8 mouse cellular contexts compared by ENCODE assay signal in the genomic region with DNA sequence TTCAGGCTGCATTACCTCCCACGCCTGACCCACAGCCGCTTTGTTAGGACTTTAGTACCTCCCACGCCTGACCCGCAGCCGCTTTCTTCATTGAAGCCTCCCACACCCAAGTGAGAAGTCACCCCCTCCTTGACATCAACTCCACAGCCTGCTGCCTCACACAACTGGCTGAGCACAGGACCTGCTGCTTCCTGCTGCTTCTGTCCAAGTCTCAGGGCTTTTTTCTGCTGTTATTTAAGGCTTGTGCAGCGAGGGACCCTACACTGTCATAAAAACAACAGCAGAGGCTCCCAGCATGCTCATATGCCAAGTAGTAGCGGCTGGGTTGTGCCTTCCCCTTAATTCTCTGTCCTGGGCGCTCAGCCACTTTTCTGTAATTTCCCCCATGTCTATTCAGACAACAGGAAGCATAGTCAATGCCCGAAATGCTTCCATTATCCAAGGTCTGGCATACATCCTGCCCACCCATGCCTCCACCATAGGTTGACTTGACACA. TPM values are rescaled to one million over a fixed set of nuclear protein-coding genes. Genes with fewer than 3 reads are reported as not detected.
DNase-seq lines count a peak whose midpoint lies in the region; ATAC-seq and TF ChIP-seq lines count a peak whose summit lies in the region.
"Had no signal": no experiment of that assay in that cellular context is flagged by ENCODE, and none has a peak within 500 bp of the region (broad histone marks: within the 10 kb centered on the region; RNA-seq: fewer than 3 reads in every experiment).

No protein-coding gene starts in this region.

- ATAC-seq in limb, embryonic 13.5 days (ENCODE audit: low FRiP score, low read depth), result no peak
- no peak for ATAC-seq in embryonic facial prominence, embryonic 14.5 days (ENCODE audit: low read depth)
- peak; percentile 42 for ATAC-seq in heart, postnatal 0 days (ENCODE audit: insufficient read depth, low read depth)

- TF ChIP-seq EP300 in heart, postnatal 0 days (IDR thresholded peaks at IDR 0.05; ENCODE audit: low read depth), result 0 out of 2 replicates have a peak, but pooled peaks have one; percentile 16

- no peaks in the 10 kb centered on the region for H3K4me1 ChIP-seq in limb, embryonic 13.5 days
- H3K4me1 ChIP-seq in limb, embryonic 10.5 days, result 0 out of 2 replicates have a peak, but pooled peaks cover 2% of the 10 kb centered on the region
- no peaks in the 10 kb centered on the region for H3K4me1 ChIP-seq in embryonic facial prominence, embryonic 14.5 days (ENCODE audit: control insufficient read depth, insufficient read depth, low read length)
- H3K4me1 ChIP-seq in heart, postnatal 0 days (ENCODE audit: control insufficient read depth, insufficient read depth), result no peaks in the 10 kb centered on the region

- H3K27ac ChIP-seq in limb, embryonic 13.5 days, result peak overlapping the region; percentile 17; the same call in 1 of the 2 replicates
- no peak overlapping the region for H3K27ac ChIP-seq in limb, embryonic 10.5 days
- 0 out of 2 replicates have a peak overlapping the region, but pooled peaks have one; percentile 8 for H3K27ac ChIP-seq in embryonic facial prominence, embryonic 14.5 days (replicated peaks; ENCODE audit: low read depth, low read length)
- H3K27ac ChIP-seq in heart, postnatal 0 days (ENCODE audit: low read depth), result peak overlapping the region; percentile 58

- H3K9me3 ChIP-seq in limb, embryonic 13.5 days, result no peaks in the 10 kb centered on the region
- no peaks in the 10 kb centered on the region for H3K9me3 ChIP-seq in limb, embryonic 10.5 days (replicated peaks)
- H3K9me3 ChIP-seq in embryonic facial prominence, embryonic 14.5 days (ENCODE audit: control insufficient read depth, low read length), result no peaks in the 10 kb centered on the region
- no peaks in the 10 kb centered on the region for H3K9me3 ChIP-seq in heart, postnatal 0 days (replicated peaks; ENCODE audit: control insufficient read depth, low read length)

- no peak overlapping the region for H3K4me2 ChIP-seq in limb, embryonic 13.5 days (replicated peaks)
- no peak overlapping the region for H3K4me2 ChIP-seq in embryonic facial prominence, embryonic 14.5 days (ENCODE audit: low read depth, low read length)
- no peak overlapping the region for H3K4me2 ChIP-seq in heart, postnatal 0 days (ENCODE audit: low read depth, low read length)

- H3K27me3 ChIP-seq in limb, embryonic 13.5 days, result no peaks in the 10 kb centered on the region
- H3K27me3 ChIP-seq in limb, embryonic 10.5 days (ENCODE audit: low read depth, poor library complexity, severe bottlenecking), result no peaks in the 10 kb centered on the region
- no peaks in the 10 kb centered on the region for H3K27me3 ChIP-seq in embryonic facial prominence, embryonic 14.5 days (replicated peaks; ENCODE audit: control insufficient read depth, insufficient read depth, low read length)
- no peaks in the 10 kb centered on the region for H3K27me3 ChIP-seq in heart, postnatal 0 days (ENCODE audit: control insufficient read depth, insufficient read depth, low read length)

- WGBS in limb, embryonic 13.5 days, result 72% methylated on average over 9 of the region's 9 CpGs
- 77% methylated on average over 9 of the region's 9 CpGs for whole genome bisulfite sequencing in limb, embryonic 10.5 days
- 81% methylated on average over 9 of the region's 9 CpGs for WGBS in embryonic facial prominence, embryonic 14.5 days
- WGBS in heart, postnatal 0 days, result 56% methylated on average over 9 of the region's 9 CpGs

- no peak for DNase-seq in limb, embryonic 10.5 days (ENCODE audit: low spot score)
- DNase-seq in embryonic facial prominence, embryonic 14.5 days (ENCODE audit: low spot score), result no peak
- no peak for DNase-seq in heart, postnatal 0 days (ENCODE audit: low spot score)
- DNase-seq in lung, postnatal 36 days, result peak; percentile 43
- DNase-seq in gastrocnemius, postnatal 25 days, result no peak
- DNase-seq in urinary bladder, adult 2 months (ENCODE audit: low spot score), result no peak

- H3K36me3 ChIP-seq in limb, embryonic 13.5 days, result peaks cover 97% of the 10 kb centered on the region
- peaks cover 99% of the 10 kb centered on the region for H3K36me3 ChIP-seq in limb, embryonic 10.5 days
- peaks cover 96% of the 10 kb centered on the region for H3K36me3 ChIP-seq in embryonic facial prominence, embryonic 14.5 days (ENCODE audit: control insufficient read depth, insufficient read depth, low read length)
- H3K36me3 ChIP-seq in heart, postnatal 0 days (replicated peaks; ENCODE audit: control insufficient read depth, insufficient read depth, low read length), result peaks cover 43% of the 10 kb centered on the region

- H3K9ac ChIP-seq in limb, embryonic 13.5 days, result no peak overlapping the region
- no peak overlapping the region for H3K9ac ChIP-seq in embryonic facial prominence, embryonic 14.5 days (ENCODE audit: low read depth, low read length)
- H3K9ac ChIP-seq in heart, postnatal 0 days (replicated peaks; ENCODE audit: low read depth, low read length), result no peak overlapping the region

- H3K4me3 ChIP-seq in limb, embryonic 13.5 days, result no peak overlapping the region
- no peak overlapping the region for H3K4me3 ChIP-seq in limb, embryonic 10.5 days
- H3K4me3 ChIP-seq in embryonic facial prominence, embryonic 14.5 days (ENCODE audit: low read depth, low read length), result no peak overlapping the region
- H3K4me3 ChIP-seq in heart, postnatal 0 days (ENCODE audit: low read depth, low read length), result no peak overlapping the region
- H3K4me3 ChIP-seq: erythroblast, embryonic 14.5 days had no signal

- TF ChIP-seq CTCF in heart, postnatal 0 days (IDR thresholded peaks at IDR 0.05; ENCODE audit: low read depth), result no peak

RNA-seq across cellular contexts. Expression of a gene that starts 15.0 kb away (rescaled TPM):
- 80.6 and 85.0 TPM in 2 replicates for polyA plus RNA-seq in limb, embryonic 13.5 days (2015; fragmentation: Nextera tagmentation; extraction: Ambion mirVana)
- polyA plus RNA-seq in limb, embryonic 10.5 days (2016; fragmentation: Nextera tagmentation; extraction: Ambion mirVana), result 68.2 and 75.6 TPM in 2 replicates
- 70.3 and 81.1 TPM in 2 replicates for polyA plus RNA-seq in embryonic facial prominence, embryonic 14.5 days (2014; fragmentation: Nextera tagmentation; extraction: Ambion mirVana)
- total RNA-seq in heart, postnatal 0 days (2014; rRNA removed; ENCODE audit: low replicate concordance), result 51.6 and 58.7 TPM in 2 replicates
- 37.4 and 38.9 TPM in 2 replicates for polyA plus RNA-seq in heart, postnatal 0 days (2015; fragmentation: Nextera tagmentation; extraction: Ambion mirVana)
- 1 to 10 TPM; 4.0 to 6.1 TPM for total RNA-seq in gastrocnemius, postnatal 25 days (2021)
- 35.4 and 43.3 TPM in 2 replicates for polyA plus RNA-seq in urinary bladder, adult 2 months (2012; rRNA removed)
